Mouse (Mus musculus) limb, embryonic 11.5 days (tissue): ENCODE measurements around the gene Cmtr1. TPM values are rescaled to one million over a fixed set of nuclear protein-coding genes. Genes with fewer than 3 reads are reported as not detected.

Source experiments
- ATAC-seq: fragments of 200-750 bp; cut with Nextera tagmentation; 2 replicates; pipeline ENCODE4 v1.8.0; 2017; ENCODE audit warnings: low read depth; ENCODE audit not compliant: insufficient number of reproducible peaks, low FRiP score, low TSS enrichment
- DNase-seq: peaks from one replicate; pipeline ENCODE4 v3.0.0-alpha.2; 2015; ENCODE audit warnings: low spot score
- H3K27ac ChIP-seq: fragments of 300-500 bp; sonication (generic); replicated peaks from 2 replicates; pipeline ENCODE4 v1.5.1; 2014; ENCODE audit warnings: low read depth, mild to moderate bottlenecking, low read length
- H3K27me3 ChIP-seq: fragments of 300-500 bp; sonication (generic); 2 replicates; pipeline ENCODE4 v1.6.1; 2014; ENCODE audit warnings: mild to moderate bottlenecking, low read length, mixed read lengths; ENCODE audit not compliant: control insufficient read depth, insufficient read depth
- H3K36me3 ChIP-seq: fragments of 300-500 bp; sonication (generic); 2 replicates; pipeline ENCODE4 v1.6.1; 2014; ENCODE audit warnings: mild to moderate bottlenecking, low read length, moderate library complexity, mixed read lengths; ENCODE audit not compliant: control insufficient read depth, insufficient read depth
- H3K4me1 ChIP-seq: fragments of 300-500 bp; sonication (generic); 2 replicates; pipeline ENCODE4 v1.6.1; 2014; ENCODE audit warnings: low read length, mixed read lengths; ENCODE audit not compliant: control insufficient read depth, insufficient read depth
- H3K4me2 ChIP-seq: fragments of 300-500 bp; sonication (generic); 2 replicates; pipeline ENCODE4 v1.6.1; 2014; ENCODE audit warnings: low read depth, mild to moderate bottlenecking, moderate library complexity; ENCODE audit not compliant: severe bottlenecking
- H3K4me3 ChIP-seq: fragments of 300-500 bp; sonication (generic); 2 replicates; pipeline ENCODE4 v1.5.1; 2014; ENCODE audit warnings: low read depth, low read length
- H3K9ac ChIP-seq: fragments of 300-500 bp; sonication (generic); 2 replicates; pipeline ENCODE4 v1.6.1; 2014; ENCODE audit warnings: mild to moderate bottlenecking, low read length
- H3K9me3 ChIP-seq: fragments of 300-500 bp; sonication (generic); 2 replicates; pipeline ENCODE4 v1.6.1; 2016; ENCODE audit warnings: low read length; ENCODE audit not compliant: control insufficient read depth
- WGBS: fragments of 180-500 bp; shearing (Covaris S2); extraction: QIAGEN DNeasy Blood & Tissue Kit; methylation state at CpG from one replicate; pipeline ENCODE4 v1.1.7; 2014; 5-methylcytosine and 5-hydroxymethylcytosine counted together
- polyA plus RNA-seq: library from polyadenylated mRNA; unstranded; fragments of >200 nt; fragmentation: Nextera tagmentation; extraction: Ambion mirVana; gene quantifications from 2 replicates; pipeline ENCODE4 v1.2.1, GENCODE M21; 2014

The Cmtr1 gene
- polyA plus RNA-seq, 1 experiment from 2014 or later = 117 TPM

GRCm38 (mm10) chr17:29658249-29658648, 2.1 kb upstream of the Cmtr1 start:
- no peaks in the 10 kb centered on the region for H3K9me3 ChIP-seq
- no peak overlapping the region for H3K4me3 ChIP-seq
- 0 out of 2 replicates have a peak, but pooled peaks cover 2% of the 10 kb centered on the region for H3K36me3 ChIP-seq
- no peak overlapping the region for H3K4me2 ChIP-seq
- 68% methylated on average over 2 of the region's 2 CpGs for WGBS
- ATAC-seq = no peak
- DNase-seq = no peak
- H3K27ac ChIP-seq = no peak overlapping the region
- no peaks in the 10 kb centered on the region for H3K27me3 ChIP-seq
- no peak overlapping the region for H3K9ac ChIP-seq
- 0 out of 2 replicates have a peak, but pooled peaks cover 4% of the 10 kb centered on the region for H3K4me1 ChIP-seq

GRCm38 (mm10) chr17:29660762-29661391, 482 bp downstream of the Cmtr1 start:
- H3K27ac ChIP-seq = peak overlapping the region; percentile 80
- no peaks in the 10 kb centered on the region for H3K9me3 ChIP-seq
- ATAC-seq = no peak; the same call in 1 of the 2 replicates
- peak overlapping the region; percentile 75 for H3K4me2 ChIP-seq
- H3K4me3 ChIP-seq = peak overlapping the region; percentile 99
- no peaks in the 10 kb centered on the region for H3K27me3 ChIP-seq
- peaks cover 2% of the 10 kb centered on the region; the same call in 1 of the 2 replicates for H3K36me3 ChIP-seq
- 1% methylated on average over 41 of the region's 41 CpGs for WGBS
- H3K9ac ChIP-seq = peak overlapping the region; percentile 96
- 0 out of 2 replicates have a peak, but pooled peaks cover 4% of the 10 kb centered on the region for H3K4me1 ChIP-seq
- DNase-seq = no peak

- Histone ChIP-seq H3K4me2 (no peak overlapping the region), H3K4me3 (no peak overlapping the region), H3K27ac (no peak overlapping the region), H3K9me3 (no peaks in the 10 kb centered on the region), H3K27me3 (no peaks in the 10 kb centered on the region), H3K36me3 (peaks cover 2% of the 10 kb centered on the region), H3K9ac (no peak overlapping the region), H3K4me1 (0 out of 2 replicates have a peak, but pooled peaks cover 4% of the 10 kb centered on the region)
- 92% methylated on average over 6 of the region's 6 CpGs for WGBS
- no peak for DNase-seq
- no peak for ATAC-seq
Measured at GRCm38 (mm10) chr17:29662145-29662544, 1.8 kb downstream of the Cmtr1 start.

- Histone ChIP-seq H3K9me3 (no peaks in the 10 kb centered on the region), H3K4me3 (no peak overlapping the region), H3K27ac (no peak overlapping the region), H3K36me3 (no peaks in the 10 kb centered on the region; the same call in none of the 2 replicates), H3K4me1 (no peaks in the 10 kb centered on the region), H3K27me3 (no peaks in the 10 kb centered on the region), H3K9ac (no peak overlapping the region), H3K4me2 (no peak overlapping the region)
- 78% methylated on average over 10 of the region's 10 CpGs for WGBS
- DNase-seq (no peak), ATAC-seq (no peak)
Measured at GRCm38 (mm10) chr17:29668051-29668986, 7.9 kb downstream of the Cmtr1 start.

- DNase-seq = no peak
- Histone ChIP-seq H3K4me1 (no peaks in the 10 kb centered on the region), H3K9me3 (no peaks in the 10 kb centered on the region), H3K36me3 (no peaks in the 10 kb centered on the region; the same call in none of the 2 replicates), H3K4me3 (no peak overlapping the region), H3K9ac (no peak overlapping the region), H3K4me2 (no peak overlapping the region), H3K27ac (no peak overlapping the region), H3K27me3 (no peaks in the 10 kb centered on the region)
- ATAC-seq = no peak
- WGBS = 96% methylated on average over 4 of the region's 4 CpGs
Measured at GRCm38 (mm10) chr17:29669030-29669429, 8.6 kb downstream of the Cmtr1 start.

GRCm38 (mm10) chr17:29669936-29670335, 9.5 kb downstream of the Cmtr1 start:
- no peak overlapping the region for H3K9ac ChIP-seq
- H3K36me3 ChIP-seq = no peaks in the 10 kb centered on the region; the same call in none of the 2 replicates
- DNase-seq (no peak), ATAC-seq (no peak)
- H3K27me3 ChIP-seq = no peaks in the 10 kb centered on the region
- H3K4me1 ChIP-seq = no peaks in the 10 kb centered on the region
- H3K9me3 ChIP-seq = no peaks in the 10 kb centered on the region
- no peak overlapping the region for H3K4me3 ChIP-seq
- H3K4me2 ChIP-seq = no peak overlapping the region
- H3K27ac ChIP-seq = no peak overlapping the region

GRCm38 (mm10) chr17:29671021-29671420, 10.6 kb downstream of the Cmtr1 start:
- 95% methylated on average over 2 of the region's 2 CpGs for WGBS
- DNase-seq (no peak), ATAC-seq (no peak)
- Histone ChIP-seq H3K4me1 (no peaks in the 10 kb centered on the region), H3K9me3 (no peaks in the 10 kb centered on the region), H3K27ac (no peak overlapping the region), H3K9ac (no peak overlapping the region), H3K4me3 (no peak overlapping the region), H3K27me3 (no peaks in the 10 kb centered on the region), H3K36me3 (no peaks in the 10 kb centered on the region; the same call in none of the 2 replicates), H3K4me2 (no peak overlapping the region)

GRCm38 (mm10) chr17:29673325-29673724, 12.9 kb downstream of the Cmtr1 start:
- Histone ChIP-seq H3K27me3 (no peaks in the 10 kb centered on the region), H3K4me2 (no peak overlapping the region), H3K4me3 (no peak overlapping the region), H3K4me1 (no peaks in the 10 kb centered on the region), H3K27ac (no peak overlapping the region), H3K9ac (no peak overlapping the region), H3K9me3 (no peaks in the 10 kb centered on the region), H3K36me3 (peaks cover 8% of the 10 kb centered on the region; the same call in 1 of the 2 replicates)
- ATAC-seq = no peak
- DNase-seq = no peak
- WGBS = 93% methylated on average over 4 of the region's 4 CpGs
